15 mouse cellular contexts compared by ENCODE assay signal in genomic region chr11:117955621-117956020, GRCm38 (mm10). TPM values are rescaled to one million over a fixed set of nuclear protein-coding genes. Genes with fewer than 3 reads are reported as not detected.
DNase-seq lines count a peak whose midpoint lies in the region; ATAC-seq and TF ChIP-seq lines count a peak whose summit lies in the region.
"Had no signal": no experiment of that assay in that cellular context is flagged by ENCODE, and none has a peak within 500 bp of the region (broad histone marks: within the 10 kb centered on the region; RNA-seq: fewer than 3 reads in every experiment).

No protein-coding gene starts in this region.

- 43% methylated on average over 13 of the region's 13 CpGs for WGBS in lung, adult 2 months
- 41% methylated on average over 13 of the region's 13 CpGs for WGBS in kidney, embryonic 16.5 days

- peaks cover 29% of the 10 kb centered on the region for H3K4me1 ChIP-seq in lung, adult 2 months (ENCODE audit: control insufficient read depth, insufficient read depth, low read length)
- H3K4me1 ChIP-seq in kidney, embryonic 16.5 days (ENCODE audit: insufficient read depth, low read length), result peaks cover 50% of the 10 kb centered on the region

- no peaks in the 10 kb centered on the region for H3K9me3 ChIP-seq in kidney, embryonic 16.5 days (ENCODE audit: low read length)
- H3K9me3 ChIP-seq: embryonic facial prominence, embryonic 13.5 days; heart, embryonic 12.5 days had no signal

- H3K4me2 ChIP-seq in kidney, embryonic 16.5 days (replicated peaks; ENCODE audit: low read depth, low read length), result no peak overlapping the region
- H3K4me2 ChIP-seq: embryonic facial prominence, embryonic 13.5 days; heart, embryonic 12.5 days had no signal

- no peak overlapping the region for H3K9ac ChIP-seq in kidney, embryonic 16.5 days (replicated peaks; ENCODE audit: low read length)
- H3K9ac ChIP-seq: embryonic facial prominence, embryonic 13.5 days; heart, embryonic 12.5 days had no signal

- TF ChIP-seq POLR2A in lung, adult 2 months (IDR thresholded peaks at IDR 0.05; ENCODE audit: borderline replicate concordance, extremely low read depth, low read depth, low read length), result no peak

- DNase-seq in embryo, embryonic 10.5 days (ENCODE audit: low spot score), result peak; percentile 40
- no peak for DNase-seq in embryo, embryonic 11 days
- peak; percentile 67 to 74 for DNase-seq in lung, adult 18-20 months
- DNase-seq in lung, adult 2 months, result no peak
- peak; percentile 62 for DNase-seq in lung, postnatal 14 days
- DNase-seq in cerebellum, adult 18-20 months, result no peak
- DNase-seq in cerebellum, postnatal 10 days, result no peak
- DNase-seq: adrenal gland, adult 2 months; cerebellum, adult 2 months; right cerebral cortex, postnatal 4 days; thymus, postnatal 14 days had no signal

- H3K36me3 ChIP-seq in kidney, embryonic 16.5 days (ENCODE audit: insufficient read depth, low read length), result no peaks in the 10 kb centered on the region
- H3K36me3 ChIP-seq: embryonic facial prominence, embryonic 13.5 days; heart, embryonic 12.5 days had no signal

- peak overlapping the region; percentile 36 for H3K27ac ChIP-seq in kidney, embryonic 16.5 days (ENCODE audit: low read length)
- H3K27ac ChIP-seq: left cerebral cortex, adult 2 months had no signal

- no peak overlapping the region for H3K4me3 ChIP-seq in lung, adult 2 months (replicated peaks; ENCODE audit: extremely low read depth, low read depth, low read length)
- H3K4me3 ChIP-seq in kidney, embryonic 16.5 days (ENCODE audit: low read length), result no peak overlapping the region
- H3K4me3 ChIP-seq: embryonic facial prominence, embryonic 13.5 days; heart, embryonic 12.5 days; left cerebral cortex, adult 2 months had no signal

- H3K27me3 ChIP-seq in kidney, embryonic 16.5 days (ENCODE audit: insufficient read depth, low read length), result no peaks in the 10 kb centered on the region

- no peak for TF ChIP-seq CTCF in lung, adult 2 months (IDR thresholded peaks at IDR 0.05; ENCODE audit: insufficient read depth, low read length)

- ATAC-seq in kidney, embryonic 16.5 days (ENCODE audit: low FRiP score, low TSS enrichment), result 0 out of 2 replicates have a peak, but pooled peaks have one; percentile 10

RNA-seq across cellular contexts. Expression of gene Socs3, which starts 14.2 kb away (rescaled TPM):
- polyA plus RNA-seq in lung, adult 2 months (2012; rRNA removed), result 32.1 and 40.6 TPM in 2 replicates
- polyA plus RNA-seq in kidney, embryonic 16.5 days (2015; fragmentation: Nextera tagmentation; extraction: Ambion mirVana), result 14.6 and 15.9 TPM in 2 replicates

RNA-seq across cellular contexts. Expression of gene Pgs1, which starts 30.5 kb away (rescaled TPM):
- 83.2 and 104 TPM in 2 replicates for polyA plus RNA-seq in lung, adult 2 months (2012; rRNA removed)
- polyA plus RNA-seq in kidney, embryonic 16.5 days (2015; fragmentation: Nextera tagmentation; extraction: Ambion mirVana), result 37.5 and 41.8 TPM in 2 replicates

Comparison
In these comparisons a context has a peak if more than half of its experiments do, and no peak if none do; other contexts are left out.
1. DNase-seq: peak in embryo, embryonic 10.5 days (single experiment), lung, adult 18-20 months (2 of 2) and lung, postnatal 14 days (single experiment); none in embryo, embryonic 11 days (single experiment), lung, adult 2 months (single experiment), cerebellum, adult 18-20 months (0 of 2) and cerebellum, postnatal 10 days (0 of 2).